Mouse (Mus musculus) c-Kit-positive CD71-negative TER-119-negative erythroid progenitor cells, embryonic 14.5 days (primary cell): ENCODE data around the gene Asxl2.
"Not testable (repeated sequence)": the region's sequence is repeated elsewhere in the genome, so short reads cannot be mapped to it uniquely, and the experiment has no call there.

Experiments
- DNase-seq: peaks from one replicate; pipeline ENCODE4 v3.0.0-alpha.2; 2013; ENCODE audit warnings: low read depth

Gene Asxl2

GRCm38 (mm10) chr12:3426530-3427034 is at the start of gene Asxl2:
Gene Asxl2, plus strand, starts transcription at chr12:3426857.
- peak; percentile 95 for DNase-seq

- DNase-seq: no peak
Measured at GRCm38 (mm10) chr12:3377190-3377589, 49.5 kb upstream of the Asxl2 start.

- no peak for DNase-seq
Measured at GRCm38 (mm10) chr12:3377755-3378154, 48.9 kb upstream of the Asxl2 start.

- no peak for DNase-seq
Measured at GRCm38 (mm10) chr12:3384860-3385259, 41.8 kb upstream of the Asxl2 start.

- DNase-seq: no peak
Measured at GRCm38 (mm10) chr12:3385271-3385670, 41.4 kb upstream of the Asxl2 start.

- DNase-seq: no peak
Measured at GRCm38 (mm10) chr12:3385940-3386339, 40.7 kb upstream of the Asxl2 start.

- DNase-seq: no peak
Measured at GRCm38 (mm10) chr12:3387891-3388290, 38.8 kb upstream of the Asxl2 start.

GRCm38 (mm10) chr12:3389394-3389793 is 37.3 kb upstream of the Asxl2 start:
- DNase-seq: no peak

- DNase-seq: no peak
Measured at GRCm38 (mm10) chr12:3390071-3390470, 36.6 kb upstream of the Asxl2 start.

- DNase-seq: peak; percentile 68
Measured at GRCm38 (mm10) chr12:3390577-3391262, 35.9 kb upstream of the Asxl2 start.

GRCm38 (mm10) chr12:3391276-3391675 is 35.4 kb upstream of the Asxl2 start:
- no peak for DNase-seq

- DNase-seq: no peak
Measured at GRCm38 (mm10) chr12:3393140-3393539, 33.5 kb upstream of the Asxl2 start.

GRCm38 (mm10) chr12:3396931-3397330 is 29.7 kb upstream of the Asxl2 start:
- DNase-seq: no peak

GRCm38 (mm10) chr12:3405662-3406061 is 21.0 kb upstream of the Asxl2 start:
- DNase-seq: not testable (repeated sequence)

- DNase-seq: no peak
Measured at GRCm38 (mm10) chr12:3406585-3406984, 20.1 kb upstream of the Asxl2 start.

GRCm38 (mm10) chr12:3414956-3415355 is 11.7 kb upstream of the Asxl2 start:
- no peak for DNase-seq

- no peak for DNase-seq
Measured at GRCm38 (mm10) chr12:3418761-3419160, 7.9 kb upstream of the Asxl2 start.

- DNase-seq: no peak
Measured at GRCm38 (mm10) chr12:3420519-3420918, 6.1 kb upstream of the Asxl2 start.

- no peak for DNase-seq
Measured at GRCm38 (mm10) chr12:3422786-3423185, 3.9 kb upstream of the Asxl2 start.

GRCm38 (mm10) chr12:3424179-3424578 is 2.5 kb upstream of the Asxl2 start:
- no peak for DNase-seq

- DNase-seq: no peak
Measured at GRCm38 (mm10) chr12:3425375-3426341, 999 bp upstream of the Asxl2 start.

- peak; percentile 53 for DNase-seq
Measured at GRCm38 (mm10) chr12:3427067-3427889, 621 bp downstream of the Asxl2 start.
